Mouse (Mus musculus) kidney, adult 2 months (tissue): ENCODE results near the gene Hsd11b2.

Experiments
- CTCF ChIP-seq: fragments of 200-500 bp; conservative IDR thresholded peaks from 2 replicates; pipeline ENCODE4 v1.5.1; 2011; ENCODE audit warnings: low read depth, mild to moderate bottlenecking, control low read depth, low read length, moderate library complexity, mixed read lengths; ENCODE audit not compliant: insufficient read depth, insufficient read length
- POLR2A ChIP-seq: fragments of 200-500 bp; IDR thresholded peaks from one replicate; pipeline ENCODE4 v1.6.1; 2011; ENCODE audit warnings: low read depth, low read length, control low read depth

- TF ChIP-seq CTCF (no peak), POLR2A (no peak)
These were observed 34.3 kb downstream of the Hsd11b2 start for GRCm38 (mm10) chr8:105552824-105553223.
